Mouse (Mus musculus): Measurements from ENCODE around the gene Mzf1. TPM values are rescaled to one million over a fixed set of nuclear protein-coding genes. Genes with fewer than 3 reads are reported as not detected.

Gene Mzf1
- 1 to 10 TPM in 1 of 2 experiments, under 1 TPM in 1; 0.64 to 1.4 TPM for total RNA-seq (2023)

GRCm38 (mm10) chr7:13054287-13055010 is at the start of gene Mzf1:
Gene Mzf1 (minus strand): TSS chr7:13054764.

GRCm38 (mm10) chr7:13095073-13095472 is 40.5 kb upstream of the Mzf1 start, which contains the start of gene Vmn1r85:
Gene Vmn1r85 (minus strand): TSS chr7:13095173.

DNA sequence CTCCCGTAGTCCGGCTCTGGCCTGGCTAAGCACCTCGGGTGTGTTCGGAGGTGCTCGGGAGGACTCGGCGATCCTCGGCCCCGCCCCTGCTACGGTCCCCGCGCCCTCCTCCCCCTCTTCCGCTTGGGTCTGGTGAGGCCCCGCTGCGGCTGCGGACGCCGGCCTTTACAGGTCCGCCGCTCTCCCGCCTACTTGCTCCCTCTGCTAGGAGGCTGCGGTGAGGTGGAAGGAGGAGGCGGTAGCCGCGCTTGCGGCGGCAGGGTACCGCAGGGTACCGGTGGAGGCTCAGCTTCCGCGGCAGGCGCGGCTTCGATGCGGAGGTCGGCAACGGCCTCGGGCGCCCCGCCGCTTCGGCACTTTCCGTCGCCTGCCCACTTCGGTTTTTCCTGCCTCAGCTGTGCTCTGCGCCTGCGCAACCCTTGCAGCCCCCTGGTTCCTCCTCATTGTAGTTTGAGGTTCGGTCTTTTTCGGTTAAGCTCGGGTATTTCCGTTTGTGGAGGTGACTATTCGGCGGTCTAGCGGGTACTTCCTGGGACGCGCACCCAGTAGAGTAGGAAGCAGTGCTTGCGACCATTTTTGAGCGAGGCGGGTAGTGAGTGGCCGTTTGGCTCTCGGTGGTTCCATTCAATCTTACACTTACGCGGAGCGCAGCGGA is 16.5 kb downstream of the Mzf1 start, which contains the start of gene Ube2m:
Gene Ube2m, minus strand, starts transcription at position 375 of the 655 bp plus-strand sequence.

DNA sequence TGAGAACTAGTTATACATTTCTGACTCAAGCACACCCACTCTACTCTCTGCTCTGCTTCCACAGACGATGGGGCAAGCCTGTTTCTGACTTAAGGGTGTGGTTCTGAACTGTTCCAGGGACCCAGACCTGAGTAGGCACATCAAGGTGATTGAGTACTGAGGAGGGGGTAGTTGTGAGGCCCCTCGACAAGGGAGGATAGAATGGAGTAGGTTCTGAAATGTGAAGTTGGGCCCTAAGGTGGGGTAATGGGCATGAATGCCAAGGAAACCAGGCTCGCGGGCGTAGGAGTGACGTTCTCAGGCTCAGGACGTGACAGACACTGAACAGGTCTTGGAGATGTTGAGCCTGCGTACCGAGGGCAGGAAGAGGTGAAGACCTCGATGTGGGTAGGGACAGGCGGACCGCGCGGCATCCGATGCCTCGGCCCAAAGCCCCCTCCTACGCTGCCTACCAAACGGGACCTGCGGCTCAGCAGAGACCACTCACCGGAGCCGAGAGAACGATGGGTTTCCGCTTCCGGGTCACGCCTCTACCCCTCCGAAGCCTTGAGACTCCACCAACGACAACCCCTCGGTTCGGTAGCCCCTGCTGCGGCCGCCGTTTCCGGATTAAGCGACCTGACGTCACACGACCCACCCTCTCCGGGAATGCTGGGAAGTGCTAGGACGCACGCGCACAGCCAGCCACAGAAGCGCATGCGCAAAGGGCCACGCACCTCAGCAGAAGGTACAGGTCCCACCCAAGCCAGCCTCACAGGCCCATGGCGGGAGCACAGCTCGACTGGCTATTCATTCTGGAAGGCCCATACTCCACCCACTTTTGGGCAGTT is 20.2 kb downstream of the Mzf1 start, which contains the start of gene Chmp2a:
Gene Chmp2a, minus strand, starts transcription at position 660 of the 830 bp plus-strand sequence.

GRCm38 (mm10) chr7:13010005-13010908 is 44.3 kb downstream of the Mzf1 start, which contains the start of gene Zbtb45:
Gene Zbtb45 (minus strand): TSS chr7:13010034.

GRCm38 (mm10) chr7:12998851-12999250 is 55.7 kb downstream of the Mzf1 start, which contains the start of gene Trim28:
Gene Trim28 (plus strand): TSS chr7:12999114.

DNA sequence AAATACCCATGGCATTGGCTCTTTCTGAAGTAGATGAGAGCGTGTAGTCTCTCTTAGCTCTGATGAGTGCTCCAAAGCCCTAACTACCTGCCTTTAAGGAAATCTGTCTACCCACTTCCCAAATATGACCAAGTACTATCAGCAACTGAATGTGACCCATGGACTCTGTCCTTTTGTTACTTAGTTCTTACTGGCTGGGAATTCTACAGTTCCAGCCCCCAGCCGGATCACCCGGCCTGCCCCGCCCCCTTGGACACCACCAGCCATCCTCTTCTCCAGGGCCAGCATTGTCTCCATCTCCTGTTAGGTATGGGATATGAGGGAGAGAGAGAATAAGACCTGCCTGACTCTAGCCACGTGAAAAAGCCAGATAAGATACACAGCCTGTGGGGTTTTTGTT is 56.5 kb downstream of the Mzf1 start, which contains the start of gene Slc27a5:
Gene Slc27a5, minus strand, starts transcription at position 140 of the 400 bp plus-strand sequence.

Other genes with a start within 250 kb of the Mzf1 start
- 1 to 10 TPM; 2.5 to 2.7 TPM for gene Zfp329, start 235.9 kb downstream of the Mzf1 start, total RNA-seq (2023)
- 10 to 100 TPM; 29.5 to 30.2 TPM for gene Zfp110, start 220.0 kb downstream of the Mzf1 start, total RNA-seq (2023)
- 1 to 10 TPM; 1.5 to 1.8 TPM for gene Zfp128, start 173.6 kb downstream of the Mzf1 start, total RNA-seq (2023)
- 1 to 10 TPM; 5.1 to 6.0 TPM for gene Zscan22, start 156.9 kb downstream of the Mzf1 start, total RNA-seq (2023)
- 100 to 1,000 TPM; 728 to 811 TPM for gene Rps5, start 132.5 kb downstream of the Mzf1 start, total RNA-seq (2023)
- gene Rnf225, start 127.3 kb downstream of the Mzf1 start, total RNA-seq (2023), result under 1 TPM; 0.18 to 0.38 TPM
- gene Zfp324, start 88.9 kb downstream of the Mzf1 start, total RNA-seq (2023), result 1 to 10 TPM; 2.2 to 3.3 TPM
- 1 to 10 TPM; 1.7 to 1.9 TPM for gene Zfp446, start 76.9 kb downstream of the Mzf1 start, total RNA-seq (2023)
- gene Slc27a5, start 56.6 kb downstream of the Mzf1 start, total RNA-seq (2023), result not detected
- gene Trim28, start 55.6 kb downstream of the Mzf1 start, total RNA-seq (2023), result 100 to 1,000 TPM; 149 to 185 TPM
- 10 to 100 TPM; 11.2 to 12.6 TPM for gene Zbtb45, start 44.7 kb downstream of the Mzf1 start, total RNA-seq (2023)
- 100 to 1,000 TPM; 160 to 170 TPM for gene Chmp2a, start 20.0 kb downstream of the Mzf1 start, total RNA-seq (2023)
- gene Ube2m, start 16.5 kb downstream of the Mzf1 start, total RNA-seq (2023), result 10 to 100 TPM; 90.7 to 95.5 TPM
- gene Vmn1r85, start 40.4 kb upstream of the Mzf1 start, total RNA-seq (2023), result not detected
- not detected for gene Vmn1r86, start 65.2 kb upstream of the Mzf1 start, total RNA-seq (2023)
- not detected for gene Vmn1r87, start 85.4 kb upstream of the Mzf1 start, total RNA-seq (2023)
- under 1 TPM in 1 of 2 experiments, not detected in 1; 0.07 TPM for gene Vmn1r88, start 104.8 kb upstream of the Mzf1 start, total RNA-seq (2023)
- not detected for gene Vmn1r89, start 158.3 kb upstream of the Mzf1 start, total RNA-seq (2023)
- gene Lig1, start 222.5 kb upstream of the Mzf1 start, total RNA-seq (2023), result 10 to 100 TPM; 61.7 to 73.5 TPM
- 1 to 10 TPM; 1.5 to 5.8 TPM for gene Zswim9, start 224.0 kb upstream of the Mzf1 start, total RNA-seq (2023)

All from neutrophil, adult 59 days (primary cell).